Mouse (Mus musculus) forebrain, embryonic 12.5 days (tissue): ENCODE measurements around the gene Zfp574. TPM values are rescaled to one million over a fixed set of nuclear protein-coding genes. Genes with fewer than 3 reads are reported as not detected.
A peak's percentile ranks its signal among the peaks of the same experiment; 100 is the strongest.

Experiments used
- ATAC-seq: fragments of 200-750 bp; cut with Nextera tagmentation; 2 replicates; pipeline ENCODE4 v1.8.0; 2017; ENCODE audit warnings: moderate TSS enrichment; ENCODE audit not compliant: low FRiP score
- H3K27ac ChIP-seq: fragments of 300-500 bp; sonication (generic); 2 replicates; pipeline ENCODE4 v1.5.1; 2016; ENCODE audit warnings: mild to moderate bottlenecking
- H3K27me3 ChIP-seq: fragments of 300-500 bp; sonication (generic); 2 replicates; pipeline ENCODE4 v1.6.1; 2016; ENCODE audit warnings: mild to moderate bottlenecking
- H3K36me3 ChIP-seq: fragments of 300-500 bp; sonication (generic); replicated peaks from 2 replicates; pipeline ENCODE4 v1.6.1; 2016; ENCODE audit warnings: mild to moderate bottlenecking
- H3K4me1 ChIP-seq: fragments of 300-500 bp; sonication (generic); 2 replicates; pipeline ENCODE4 v1.6.1; 2016
- H3K4me2 ChIP-seq: fragments of 300-500 bp; sonication (generic); 2 replicates; pipeline ENCODE4 v1.6.1; 2016; ENCODE audit warnings: mild to moderate bottlenecking, moderate library complexity
- H3K4me3 ChIP-seq: fragments of 300-500 bp; sonication (generic); replicated peaks from 2 replicates; pipeline ENCODE4 v1.5.1; 2016; ENCODE audit warnings: mild to moderate bottlenecking
- H3K9ac ChIP-seq: fragments of 300-500 bp; sonication (generic); 2 replicates; pipeline ENCODE4 v1.6.1; 2016; ENCODE audit warnings: mild to moderate bottlenecking
- H3K9me3 ChIP-seq: fragments of 300-500 bp; sonication (generic); 2 replicates; pipeline ENCODE4 v1.6.1; 2016
- WGBS: fragments of 180-500 bp; shearing (Covaris S2); methylation state at CpG from one replicate; pipeline ENCODE4 v1.1.7; 2016; 5-methylcytosine and 5-hydroxymethylcytosine counted together
- polyA plus RNA-seq: library from polyadenylated mRNA; unstranded; fragments of >200 nt; fragmentation: Nextera tagmentation; extraction: Ambion mirVana; gene quantifications from 2 replicates; pipeline ENCODE4 v1.2.1, GENCODE M21; 2016

Zfp574 gene
- polyA plus RNA-seq, 1 experiment from 2014 or later = 39.7 TPM

DNA sequence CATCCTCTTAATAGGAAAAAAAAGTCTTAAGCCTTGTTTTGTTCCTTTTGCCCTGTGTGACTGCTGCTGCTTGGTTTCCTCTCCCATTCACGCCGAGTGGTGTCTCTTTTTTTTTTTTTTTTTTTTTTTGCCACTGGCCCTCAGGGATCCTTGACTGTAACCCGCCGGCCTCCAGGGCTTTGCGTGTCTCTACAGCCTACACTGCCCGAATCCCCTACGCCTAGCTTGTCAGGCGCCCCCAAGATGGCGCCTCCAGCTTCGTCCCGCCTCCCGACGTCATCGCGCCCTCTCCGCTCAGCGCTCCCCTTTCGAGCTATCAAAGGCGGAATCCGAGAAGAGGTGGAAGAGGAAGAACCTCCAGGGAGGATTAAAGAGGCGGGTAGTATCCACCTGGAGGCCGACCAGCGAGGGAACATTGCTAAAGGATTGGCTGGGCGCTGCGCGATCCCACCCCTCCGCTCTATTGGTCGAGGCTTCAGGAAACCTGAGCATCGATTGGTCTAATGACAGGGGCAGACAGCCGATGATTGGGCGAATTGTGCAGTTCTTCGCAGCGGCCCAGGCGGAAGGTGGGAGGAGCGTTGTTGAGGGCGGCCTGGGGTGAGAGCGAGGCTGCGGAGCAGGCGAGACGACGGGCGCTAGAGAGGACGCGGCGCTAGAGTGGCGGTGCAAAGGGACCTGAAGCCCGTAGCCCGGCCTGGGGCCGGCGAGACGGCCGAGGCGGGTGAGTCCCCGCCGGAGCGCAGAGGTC lies 4.5 kb downstream of the Zfp574 start:
- Histone ChIP-seq H3K4me1 (peaks cover 45% of the 10 kb centered on the region), H3K9me3 (no peaks in the 10 kb centered on the region), H3K36me3 (peaks cover 28% of the 10 kb centered on the region), H3K4me2 (peak overlapping the region; percentile 76), H3K27me3 (no peaks in the 10 kb centered on the region), H3K27ac (peak overlapping the region; percentile 96), H3K9ac (peak overlapping the region; percentile 94), H3K4me3 (peak overlapping the region; percentile 88)
- under 1% methylated on average over 55 of the region's 56 CpGs for WGBS
- peak; percentile 95 for ATAC-seq

DNA sequence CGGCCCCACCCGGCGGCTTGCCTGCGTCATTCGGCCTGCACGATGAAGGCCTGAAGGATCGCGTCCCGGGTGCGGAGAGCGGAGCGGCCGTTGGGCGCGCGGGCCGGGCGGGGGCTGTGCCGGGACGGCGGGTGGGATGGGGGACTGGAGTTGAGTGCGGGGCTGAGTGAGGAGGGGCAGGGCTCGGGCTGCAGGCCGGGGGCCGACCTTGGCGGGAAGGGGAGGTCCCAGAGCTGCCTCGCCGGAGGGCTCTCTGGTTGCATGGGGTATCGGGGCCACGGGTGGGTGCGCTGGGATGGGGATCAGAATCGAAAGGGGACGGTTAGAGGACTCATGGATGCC lies 5.0 kb downstream of the Zfp574 start:
- Histone ChIP-seq H3K4me2 (peak overlapping the region; percentile 76), H3K4me3 (peak overlapping the region; percentile 88), H3K36me3 (peaks cover 33% of the 10 kb centered on the region), H3K9ac (peak overlapping the region; percentile 94), H3K9me3 (no peaks in the 10 kb centered on the region), H3K27me3 (no peaks in the 10 kb centered on the region), H3K27ac (peak overlapping the region; percentile 96), H3K4me1 (peaks cover 44% of the 10 kb centered on the region)
- ATAC-seq = peak; percentile 49
- under 1% methylated on average over 33 of the region's 33 CpGs for WGBS

DNA sequence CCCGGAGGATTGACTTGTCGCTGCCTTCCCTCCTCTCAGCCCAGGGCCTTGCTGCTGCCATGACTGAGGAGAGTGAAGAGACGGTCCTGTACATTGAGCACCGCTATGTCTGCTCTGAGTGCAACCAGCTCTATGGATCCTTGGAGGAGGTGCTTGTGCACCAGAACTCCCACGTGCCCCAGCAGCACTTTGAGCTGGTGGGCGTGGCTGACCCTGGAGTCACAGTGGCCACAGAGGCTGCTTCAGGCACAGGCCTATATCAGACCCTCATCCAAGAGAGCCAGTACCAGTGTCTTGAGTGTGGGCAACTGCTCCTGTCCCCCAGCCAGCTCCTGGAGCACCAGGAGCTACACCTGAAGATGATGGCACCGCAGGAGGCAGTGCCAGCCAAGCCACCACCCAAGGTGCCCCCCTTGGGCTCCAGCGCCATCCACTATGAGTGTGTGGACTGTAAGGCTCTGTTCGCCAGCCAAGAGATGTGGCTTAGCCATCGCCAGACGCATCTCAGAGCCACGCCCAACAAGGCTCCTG lies 7.2 kb downstream of the Zfp574 start:
- Histone ChIP-seq H3K4me2 (no peak overlapping the region), H3K27ac (no peak overlapping the region), H3K9me3 (no peaks in the 10 kb centered on the region), H3K4me1 (peaks cover 27% of the 10 kb centered on the region), H3K27me3 (no peaks in the 10 kb centered on the region), H3K36me3 (peaks cover 55% of the 10 kb centered on the region), H3K9ac (no peak overlapping the region), H3K4me3 (no peak overlapping the region)
- no peak for ATAC-seq
- 85% methylated on average over 12 of the region's 12 CpGs for WGBS

DNA sequence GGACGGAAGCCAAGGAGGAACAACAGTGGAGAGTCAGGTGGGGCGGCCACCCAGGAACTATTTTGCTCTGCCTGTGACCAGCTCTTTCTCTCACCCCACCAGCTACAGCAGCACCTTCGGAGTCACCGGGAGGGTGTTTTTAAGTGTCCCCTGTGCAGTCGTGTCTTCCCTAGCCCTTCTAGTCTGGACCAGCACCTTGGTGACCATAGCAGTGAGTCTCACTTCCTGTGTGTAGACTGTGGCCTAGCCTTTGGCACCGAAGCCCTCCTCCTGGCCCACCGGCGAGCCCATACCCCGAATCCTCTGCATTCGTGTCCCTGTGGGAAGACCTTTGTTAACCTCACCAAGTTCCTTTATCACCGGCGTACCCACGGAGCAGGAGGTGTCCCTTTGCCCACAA lies 8.1 kb downstream of the Zfp574 start:
- H3K9me3 ChIP-seq = no peaks in the 10 kb centered on the region
- no peak overlapping the region for H3K4me2 ChIP-seq
- peaks cover 64% of the 10 kb centered on the region for H3K36me3 ChIP-seq
- no peak overlapping the region for H3K27ac ChIP-seq
- no peaks in the 10 kb centered on the region for H3K27me3 ChIP-seq
- WGBS = 92% methylated on average over 13 of the region's 13 CpGs
- no peak overlapping the region for H3K9ac ChIP-seq
- no peak overlapping the region for H3K4me3 ChIP-seq
- ATAC-seq = no peak
- H3K4me1 ChIP-seq = peaks cover 24% of the 10 kb centered on the region

DNA sequence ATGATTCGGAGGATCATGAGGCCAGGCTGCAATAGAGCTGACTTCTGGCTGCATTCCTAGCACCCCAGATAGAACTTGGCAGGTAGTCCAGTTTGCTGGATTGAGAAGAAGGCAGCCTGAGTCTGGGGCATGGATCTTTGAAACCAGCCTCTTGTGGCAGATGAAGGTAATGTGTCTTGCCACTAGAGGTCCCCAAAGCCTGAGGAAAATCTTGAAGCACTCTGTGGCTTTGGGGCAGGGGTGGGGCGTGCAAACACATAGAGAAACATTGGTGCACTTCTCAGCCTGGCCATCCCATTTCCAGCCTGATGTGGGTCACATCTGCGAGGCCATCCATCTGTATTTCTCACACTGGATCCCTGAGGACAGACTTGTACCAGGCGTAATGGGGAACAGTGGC lies 10.1 kb downstream of the Zfp574 start:
- Histone ChIP-seq H3K27me3 (no peaks in the 10 kb centered on the region), H3K36me3 (peaks cover 74% of the 10 kb centered on the region), H3K4me1 (peaks cover 17% of the 10 kb centered on the region), H3K4me3 (no peak overlapping the region), H3K27ac (no peak overlapping the region), H3K4me2 (no peak overlapping the region), H3K9ac (no peak overlapping the region), H3K9me3 (no peaks in the 10 kb centered on the region)
- WGBS = 86% methylated on average over 4 of the region's 4 CpGs
- peak; percentile 24; the same call in 1 of the 2 replicates for ATAC-seq

DNA sequence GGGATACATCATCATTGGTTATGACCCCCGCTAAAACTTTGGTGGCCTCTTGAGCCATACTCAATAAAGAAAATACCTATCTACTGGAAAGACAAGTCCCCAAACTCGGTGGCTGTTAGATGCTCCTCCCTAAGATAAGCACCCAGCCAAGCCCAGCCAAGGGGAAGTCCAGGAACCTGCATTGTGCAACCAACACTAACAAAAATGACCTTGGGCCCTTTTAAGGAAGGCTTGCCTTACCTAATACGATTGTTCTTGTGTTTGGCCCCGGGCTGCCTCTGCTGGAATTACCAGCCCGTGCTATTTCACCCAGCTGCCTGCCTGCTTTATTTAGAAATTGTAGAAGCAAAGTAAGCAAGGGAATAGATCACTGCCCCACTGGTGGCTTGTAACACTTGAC lies 12.3 kb downstream of the Zfp574 start:
- 87% methylated on average over 5 of the region's 5 CpGs for WGBS
- H3K27me3 ChIP-seq = no peaks in the 10 kb centered on the region
- no peaks in the 10 kb centered on the region for H3K9me3 ChIP-seq
- H3K4me3 ChIP-seq = no peak overlapping the region
- H3K4me1 ChIP-seq = peaks cover 13% of the 10 kb centered on the region
- peaks cover 68% of the 10 kb centered on the region for H3K36me3 ChIP-seq
- no peak overlapping the region for H3K4me2 ChIP-seq
- ATAC-seq = no peak
- no peak overlapping the region for H3K9ac ChIP-seq
- no peak overlapping the region for H3K27ac ChIP-seq

DNA sequence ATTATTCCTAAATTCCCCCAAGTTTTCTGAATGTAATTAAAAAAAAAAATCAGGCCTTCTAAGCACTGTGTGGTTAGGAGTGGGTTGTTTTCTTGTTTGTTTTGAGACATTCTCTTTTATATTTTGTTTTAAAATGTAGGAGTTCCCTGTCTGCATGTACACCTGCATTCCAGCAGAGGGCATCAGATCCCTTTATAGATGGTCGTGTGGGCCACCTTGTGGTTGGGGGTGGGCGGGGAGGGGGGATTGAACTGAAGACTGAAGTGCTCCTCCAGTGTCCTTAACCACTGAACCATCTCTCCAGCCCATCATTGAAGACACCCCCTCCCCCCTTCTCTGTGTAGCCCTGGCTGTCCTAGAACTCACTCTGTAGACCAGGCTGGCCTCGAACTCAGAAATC lies 14.3 kb downstream of the Zfp574 start:
- Histone ChIP-seq H3K27me3 (no peaks in the 10 kb centered on the region), H3K4me3 (no peak overlapping the region), H3K36me3 (peaks cover 47% of the 10 kb centered on the region), H3K9ac (no peak overlapping the region), H3K4me2 (no peak overlapping the region), H3K4me1 (peaks cover 17% of the 10 kb centered on the region), H3K27ac (no peak overlapping the region), H3K9me3 (no peaks in the 10 kb centered on the region)
- 53% methylated on average over 3 of the region's 3 CpGs for WGBS
- ATAC-seq = no peak

DNA sequence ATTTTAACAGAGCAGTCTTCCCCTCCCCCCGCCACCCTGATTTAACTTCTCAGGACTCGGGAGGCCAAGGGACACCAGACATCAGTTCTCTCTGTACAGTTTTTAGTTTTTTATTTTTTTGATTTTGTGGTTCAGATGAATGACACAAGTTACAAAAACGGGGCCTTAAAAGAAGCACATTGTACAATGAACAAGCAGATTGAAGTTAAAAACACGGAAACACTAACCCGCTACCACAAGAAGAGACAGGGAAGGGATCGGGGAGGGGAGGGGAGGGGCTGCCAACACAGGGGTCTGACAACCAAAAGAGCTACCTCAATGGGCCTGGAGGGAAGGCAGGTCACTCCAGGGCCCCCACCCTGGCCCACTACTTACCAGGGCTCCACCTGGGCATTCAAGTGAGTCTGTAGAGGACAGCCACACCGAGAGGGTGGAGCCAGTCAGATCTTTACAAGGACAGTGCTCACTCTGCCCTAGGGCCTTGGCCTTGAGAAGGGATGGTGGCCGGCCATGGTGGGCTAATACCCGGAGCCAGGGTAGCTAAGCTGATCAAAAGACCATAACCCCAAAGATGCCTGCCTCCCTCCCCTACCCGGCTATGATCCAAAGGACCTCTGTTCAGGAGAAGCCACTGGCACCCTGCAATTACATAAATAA lies 15.0 kb downstream of the Zfp574 start:
- Histone ChIP-seq H3K4me1 (peaks cover 17% of the 10 kb centered on the region), H3K4me3 (no peak overlapping the region), H3K36me3 (peaks cover 40% of the 10 kb centered on the region), H3K27me3 (no peaks in the 10 kb centered on the region), H3K9ac (no peak overlapping the region), H3K27ac (peak overlapping the region; percentile 31; the same call in 1 of the 2 replicates), H3K9me3 (no peaks in the 10 kb centered on the region), H3K4me2 (no peak overlapping the region)
- 65% methylated on average over 10 of the region's 10 CpGs for WGBS
- ATAC-seq = 0 out of 2 replicates have a peak, but pooled peaks have one; percentile 20

DNA sequence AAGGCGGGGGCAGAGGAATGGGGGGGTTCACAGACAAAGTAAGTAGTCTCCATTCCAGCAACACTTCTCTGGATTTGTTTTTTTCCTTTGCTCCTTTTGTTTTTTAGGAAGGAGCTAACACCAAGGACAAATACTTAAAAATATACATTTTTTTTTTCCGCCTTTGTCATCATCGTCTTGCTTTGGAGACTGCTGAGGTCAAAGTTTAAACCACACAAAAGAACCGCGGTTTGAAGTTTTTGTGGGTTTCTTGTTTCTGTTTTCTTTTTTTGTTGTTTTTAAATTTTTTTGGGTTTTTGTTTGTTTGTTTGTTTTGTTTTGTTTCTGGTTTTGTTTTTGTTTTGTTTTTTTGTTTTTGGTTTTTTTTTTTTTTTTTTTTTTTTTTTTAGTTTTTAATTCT lies 15.6 kb downstream of the Zfp574 start:
- 57% methylated on average over 5 of the region's 5 CpGs for WGBS
- Histone ChIP-seq H3K9ac (no peak overlapping the region), H3K4me1 (peaks cover 18% of the 10 kb centered on the region), H3K4me2 (no peak overlapping the region), H3K27ac (0 out of 2 replicates have a peak overlapping the region, but pooled peaks have one; percentile 31), H3K36me3 (peaks cover 34% of the 10 kb centered on the region), H3K9me3 (no peaks in the 10 kb centered on the region), H3K4me3 (no peak overlapping the region), H3K27me3 (no peaks in the 10 kb centered on the region)
- ATAC-seq = no peak

DNA sequence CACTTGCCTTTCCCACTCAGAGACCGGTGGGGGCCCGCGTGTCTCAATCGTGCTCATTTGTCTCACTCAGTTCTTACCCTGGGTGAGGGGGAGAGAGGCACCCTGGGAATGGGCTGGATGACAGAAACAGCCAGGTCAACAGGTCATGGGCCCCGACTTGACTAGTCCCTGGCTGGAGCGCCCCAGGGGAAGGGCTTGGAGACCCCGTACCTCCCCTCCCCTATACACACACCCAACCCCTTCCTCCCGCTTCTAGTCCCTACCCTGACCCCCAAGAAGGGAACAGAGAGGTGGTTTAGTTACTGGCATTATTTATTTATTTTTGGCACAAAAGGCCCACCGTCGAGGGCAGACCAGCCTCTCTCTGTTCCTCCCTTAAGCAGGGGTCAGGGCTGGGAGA lies 16.2 kb downstream of the Zfp574 start:
- no peak overlapping the region for H3K27ac ChIP-seq
- no peaks in the 10 kb centered on the region for H3K9me3 ChIP-seq
- H3K27me3 ChIP-seq = no peaks in the 10 kb centered on the region
- WGBS = 10% methylated on average over 10 of the region's 10 CpGs
- H3K4me1 ChIP-seq = peaks cover 23% of the 10 kb centered on the region
- H3K4me2 ChIP-seq = no peak overlapping the region
- H3K4me3 ChIP-seq = no peak overlapping the region
- no peak overlapping the region for H3K9ac ChIP-seq
- ATAC-seq = peak; percentile 30; the same call in 1 of the 2 replicates
- peaks cover 29% of the 10 kb centered on the region for H3K36me3 ChIP-seq

DNA sequence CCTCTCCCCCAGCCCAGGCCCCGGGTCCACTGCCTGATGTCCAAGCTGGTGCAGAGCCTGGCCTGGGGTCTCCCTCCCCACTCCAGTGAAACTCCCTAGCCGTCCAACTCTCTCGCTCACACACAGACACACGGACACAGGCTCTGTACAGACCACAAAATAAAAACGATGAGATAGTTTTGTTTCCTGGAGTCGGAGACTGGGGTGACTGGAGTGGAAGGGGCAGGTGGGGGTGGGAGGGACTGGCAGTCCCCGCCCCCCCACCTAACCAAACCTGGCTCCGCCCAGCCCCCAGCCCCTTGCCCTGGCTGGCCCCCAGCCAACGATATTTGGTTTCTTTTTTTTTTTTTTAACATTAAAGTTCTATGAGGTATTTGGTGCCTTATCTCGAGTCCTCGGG lies 16.6 kb downstream of the Zfp574 start:
- H3K4me3 ChIP-seq = no peak overlapping the region

DNA sequence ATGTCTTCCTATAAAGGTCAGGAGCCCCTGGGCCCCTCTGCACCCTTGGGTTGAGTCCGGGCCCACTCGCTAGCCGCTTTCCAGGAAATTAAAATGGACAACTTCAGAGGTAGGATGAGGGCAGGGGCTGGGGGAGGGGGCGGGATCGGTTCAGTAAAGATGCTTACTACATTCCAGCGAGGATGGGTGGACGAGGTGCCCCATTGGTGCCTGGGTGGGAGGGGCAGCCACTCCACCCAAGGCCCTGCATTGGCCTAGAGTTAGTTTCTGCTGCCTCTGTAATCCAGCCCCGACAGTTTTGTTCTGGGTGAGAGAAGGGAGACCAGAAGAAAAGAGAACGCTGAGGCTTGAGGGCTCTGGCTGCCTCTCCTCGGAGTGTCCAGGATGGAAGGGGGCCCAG lies 17.5 kb downstream of the Zfp574 start:
- no peak overlapping the region for H3K4me3 ChIP-seq
- H3K9me3 ChIP-seq = no peaks in the 10 kb centered on the region
- no peak overlapping the region for H3K4me2 ChIP-seq
- no peak overlapping the region for H3K27ac ChIP-seq
- no peaks in the 10 kb centered on the region for H3K27me3 ChIP-seq
- WGBS = 25% methylated on average over 10 of the region's 10 CpGs
- H3K9ac ChIP-seq = no peak overlapping the region
- peaks cover 15% of the 10 kb centered on the region for H3K36me3 ChIP-seq
- peaks cover 23% of the 10 kb centered on the region for H3K4me1 ChIP-seq
- ATAC-seq = no peak

More for the DNA sequence above, 16.6 kb downstream of the Zfp574 start:
- Histone ChIP-seq H3K4me1 (peaks cover 23% of the 10 kb centered on the region), H3K4me2 (no peak overlapping the region), H3K36me3 (peaks cover 24% of the 10 kb centered on the region), H3K9ac (no peak overlapping the region), H3K27ac (no peak overlapping the region), H3K9me3 (no peaks in the 10 kb centered on the region), H3K27me3 (no peaks in the 10 kb centered on the region)
- WGBS = 32% methylated on average over 11 of the region's 11 CpGs
- ATAC-seq = no peak
